Mouse (Mus musculus): Measurements from ENCODE around the gene Nono.

Nono gene

GRCm38 (mm10) chrX:101481604-101482350, 52.7 kb downstream of the Nono start:
- no peak for DNase-seq (ENCODE audit: low spot score in 2 of 2)

- peak; percentile 5 to 50 for DNase-seq (ENCODE audit: low spot score in 2 of 2)
Measured at GRCm38 (mm10) chrX:101486487-101487152, 57.5 kb downstream of the Nono start.

Measured in spleen, postnatal 10 days (tissue).